Mouse (Mus musculus): ENCODE measurements around the gene Eif4e. TPM values are rescaled to one million over a fixed set of nuclear protein-coding genes. Genes with fewer than 3 reads are reported as not detected.

Gene Eif4e
- 2.6 and 5.4 TPM in 2 replicates for polyA plus RNA-seq (2012; rRNA removed)

DNA sequence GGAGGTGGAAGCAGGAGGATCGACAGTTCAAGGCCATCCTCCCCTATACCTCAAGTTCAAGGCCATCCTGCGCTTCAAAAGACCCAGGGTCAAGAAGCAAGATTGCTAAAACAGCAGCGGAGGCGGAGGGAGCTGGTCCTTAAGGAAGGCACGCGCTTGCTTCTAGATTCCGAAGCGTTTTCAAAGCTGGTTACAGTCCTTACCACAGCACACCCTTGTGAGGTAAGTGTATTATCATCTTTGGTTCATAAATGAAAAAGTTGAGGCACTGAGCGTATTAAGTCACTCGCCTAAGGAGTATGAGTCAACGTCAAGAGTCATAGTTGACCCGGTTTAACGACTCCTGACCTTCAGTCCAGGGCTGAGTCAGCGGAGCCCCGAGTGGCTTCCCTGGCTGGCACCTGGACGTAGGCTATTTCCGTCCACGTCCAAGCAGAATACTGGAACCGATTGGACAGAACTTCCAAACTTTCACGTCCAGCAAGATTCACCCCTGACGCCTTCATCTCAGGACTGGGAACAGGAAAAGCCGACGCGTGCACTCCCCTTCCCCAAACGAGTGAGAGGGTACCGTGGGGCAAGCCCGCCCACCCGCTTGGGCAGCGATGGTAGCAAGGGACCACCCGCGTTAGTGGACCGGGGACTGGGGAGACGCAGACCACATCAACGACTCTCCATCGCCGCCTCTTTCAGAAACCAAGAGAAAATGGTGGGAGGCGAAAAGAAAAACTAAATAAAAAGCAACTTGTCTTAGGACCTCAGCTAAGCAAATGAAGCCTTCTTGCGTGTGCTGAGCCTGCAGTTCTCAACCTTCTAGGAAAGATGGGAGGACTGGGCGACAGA is at the start of gene Eif4e:
Gene Eif4e (plus strand): TSS at position 107 of the 843 bp plus-strand sequence.
- Histone ChIP-seq H3K4me3 (ENCODE audit: low read depth, low read length) (peak within 1 kb of the TSS; percentile 83), H3K36me3 (ENCODE audit: control insufficient read depth, insufficient read depth, low read length) (no peaks in the 10 kb centered on the region), H3K4me1 (ENCODE audit: control insufficient read depth, insufficient read depth, insufficient read length, low read length) (peaks cover 3% of the 10 kb centered on the region; the same call in 1 of the 2 replicates), H3K27me3 (ENCODE audit: control insufficient read depth, insufficient read depth, low read length) (no peaks in the 10 kb centered on the region), H3K27ac (ENCODE audit: insufficient read depth, low read depth, low read length) (peak within 1 kb of the TSS; percentile 98)
- TF ChIP-seq CTCF (IDR thresholded peaks at IDR 0.05; ENCODE audit: extremely low read depth, insufficient read length, insufficient replicate concordance, low read depth, low read length) (no peak), POLR2A (IDR thresholded peaks at IDR 0.05; ENCODE audit: low read depth, low read length) (no peak)
- 4% methylated on average over 39 of the region's 39 CpGs for WGBS

- Histone ChIP-seq H3K27me3 (ENCODE audit: control insufficient read depth, insufficient read depth, low read length) (no peaks in the 10 kb centered on the region), H3K4me1 (ENCODE audit: control insufficient read depth, insufficient read depth, insufficient read length, low read length) (no peaks in the 10 kb centered on the region; the same call in 1 of the 2 replicates), H3K36me3 (ENCODE audit: control insufficient read depth, insufficient read depth, low read length) (peaks cover 30% of the 10 kb centered on the region), H3K27ac (ENCODE audit: insufficient read depth, low read depth, low read length) (no peak overlapping the region), H3K4me3 (ENCODE audit: low read depth, low read length) (no peak overlapping the region)
- TF ChIP-seq POLR2A (IDR thresholded peaks at IDR 0.05; ENCODE audit: low read depth, low read length) = no peak
- no peak for TF ChIP-seq CTCF (IDR thresholded peaks at IDR 0.05; ENCODE audit: extremely low read depth, insufficient read length, insufficient replicate concordance, low read depth, low read length)
- WGBS = 96% methylated on average over 8 of the region's 8 CpGs
These were observed 46.5 kb upstream of the Eif4e start for GRCm38 (mm10) chr3:138479489-138479888.

DNA sequence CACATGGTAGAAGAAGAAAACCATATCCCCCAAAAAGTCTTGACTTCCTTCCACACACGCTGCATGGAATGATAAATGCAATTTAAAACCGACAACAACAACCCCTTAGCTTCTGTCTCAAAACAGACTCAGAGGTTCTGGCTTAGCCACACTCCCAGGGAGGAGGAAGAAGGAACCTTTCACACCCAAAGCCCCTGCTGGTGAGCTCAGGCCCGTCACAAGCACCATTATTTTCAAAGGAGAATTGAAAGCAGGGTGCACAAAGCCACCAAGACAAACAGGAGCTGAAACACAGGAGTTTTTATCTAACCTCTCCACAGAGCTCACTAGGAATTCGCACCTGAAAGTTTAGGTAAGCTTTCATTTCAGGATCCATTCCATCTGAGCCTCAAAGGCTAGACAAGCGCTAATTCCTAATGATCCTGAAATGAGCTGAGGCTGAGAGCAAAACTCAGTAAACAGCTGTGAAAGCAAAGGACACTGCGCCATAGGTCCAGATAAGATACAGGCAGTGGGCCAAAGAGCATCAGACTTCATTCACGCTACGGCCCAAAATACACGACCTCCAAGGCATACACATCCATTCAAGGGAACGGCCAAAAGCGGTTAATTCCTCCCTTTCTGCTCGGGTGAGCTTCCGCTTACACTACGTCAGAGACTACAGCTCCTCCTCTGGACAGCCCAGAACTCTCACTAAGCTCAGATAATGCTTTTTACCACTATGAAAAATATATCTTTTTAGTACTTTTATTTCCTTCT is 44.3 kb upstream of the Eif4e start:
- H3K4me3 ChIP-seq (ENCODE audit: low read depth, low read length) = no peak overlapping the region
- H3K27me3 ChIP-seq (ENCODE audit: control insufficient read depth, insufficient read depth, low read length) = no peaks in the 10 kb centered on the region
- 56% methylated on average over 14 of the region's 14 CpGs for WGBS
- TF ChIP-seq POLR2A (IDR thresholded peaks at IDR 0.05; ENCODE audit: low read depth, low read length) = no peak
- no peak for TF ChIP-seq CTCF (IDR thresholded peaks at IDR 0.05; ENCODE audit: extremely low read depth, insufficient read length, insufficient replicate concordance, low read depth, low read length)
- H3K27ac ChIP-seq (ENCODE audit: insufficient read depth, low read depth, low read length) = no peak overlapping the region
- no peaks in the 10 kb centered on the region; the same call in 1 of the 2 replicates for H3K4me1 ChIP-seq (ENCODE audit: control insufficient read depth, insufficient read depth, insufficient read length, low read length)
- peaks cover 30% of the 10 kb centered on the region for H3K36me3 ChIP-seq (ENCODE audit: control insufficient read depth, insufficient read depth, low read length)

DNA sequence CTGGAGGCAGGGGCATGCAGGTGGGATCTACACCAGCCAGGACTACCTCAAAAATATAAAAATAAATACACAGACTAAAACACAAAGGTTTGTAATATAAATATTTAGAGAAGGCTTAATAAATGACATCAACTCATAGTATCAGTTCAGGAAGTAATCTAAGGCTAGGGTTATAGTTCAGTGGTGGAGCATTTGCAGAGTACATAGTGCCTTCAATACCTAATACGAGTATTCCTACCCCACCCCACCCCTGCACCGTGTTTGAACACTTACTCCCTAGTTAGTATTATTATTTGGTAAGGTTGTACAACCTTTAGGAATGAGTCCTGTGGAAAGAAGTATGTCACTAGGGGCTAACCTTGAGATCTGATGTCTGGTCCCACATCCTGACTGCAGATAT is 42.7 kb upstream of the Eif4e start:
- Histone ChIP-seq H3K36me3 (ENCODE audit: control insufficient read depth, insufficient read depth, low read length) (peaks cover 25% of the 10 kb centered on the region), H3K4me1 (ENCODE audit: control insufficient read depth, insufficient read depth, insufficient read length, low read length) (no peaks in the 10 kb centered on the region; the same call in 1 of the 2 replicates), H3K4me3 (ENCODE audit: low read depth, low read length) (no peak overlapping the region), H3K27ac (ENCODE audit: insufficient read depth, low read depth, low read length) (no peak overlapping the region), H3K27me3 (ENCODE audit: control insufficient read depth, insufficient read depth, low read length) (no peaks in the 10 kb centered on the region)
- TF ChIP-seq POLR2A (IDR thresholded peaks at IDR 0.05; ENCODE audit: low read depth, low read length) = no peak
- no peak for TF ChIP-seq CTCF (IDR thresholded peaks at IDR 0.05; ENCODE audit: extremely low read depth, insufficient read length, insufficient replicate concordance, low read depth, low read length)
- WGBS = 28% methylated on average over 2 of the region's 2 CpGs

GRCm38 (mm10) chr3:138488584-138489326 is 37.2 kb upstream of the Eif4e start:
- Histone ChIP-seq H3K4me1 (ENCODE audit: control insufficient read depth, insufficient read depth, insufficient read length, low read length) (no peaks in the 10 kb centered on the region), H3K36me3 (ENCODE audit: control insufficient read depth, insufficient read depth, low read length) (peaks cover 5% of the 10 kb centered on the region; the same call in 1 of the 2 replicates), H3K27ac (ENCODE audit: insufficient read depth, low read depth, low read length) (peak overlapping the region; percentile 33), H3K27me3 (ENCODE audit: control insufficient read depth, insufficient read depth, low read length) (no peaks in the 10 kb centered on the region), H3K4me3 (ENCODE audit: low read depth, low read length) (peak overlapping the region; percentile 70)
- under 1% methylated on average over 61 of the region's 61 CpGs for WGBS
- TF ChIP-seq POLR2A (IDR thresholded peaks at IDR 0.05; ENCODE audit: low read depth, low read length) (no peak; the same call in 1 of the 2 replicates), CTCF (IDR thresholded peaks at IDR 0.05; ENCODE audit: extremely low read depth, insufficient read length, insufficient replicate concordance, low read depth, low read length) (no peak)

- WGBS = under 1% methylated on average over 57 of the region's 65 CpGs
- TF ChIP-seq CTCF (IDR thresholded peaks at IDR 0.05; ENCODE audit: extremely low read depth, insufficient read length, insufficient replicate concordance, low read depth, low read length) (no peak), POLR2A (IDR thresholded peaks at IDR 0.05; ENCODE audit: low read depth, low read length) (no peak)
- H3K27me3 ChIP-seq (ENCODE audit: control insufficient read depth, insufficient read depth, low read length) = no peaks in the 10 kb centered on the region
- H3K36me3 ChIP-seq (ENCODE audit: control insufficient read depth, insufficient read depth, low read length) = peaks cover 5% of the 10 kb centered on the region; the same call in 1 of the 2 replicates
- H3K27ac ChIP-seq (ENCODE audit: insufficient read depth, low read depth, low read length) = peak within 1 kb of the TSS; percentile 33
- peak within 1 kb of the TSS; percentile 74 for H3K4me3 ChIP-seq (ENCODE audit: low read depth, low read length)
- no peaks in the 10 kb centered on the region for H3K4me1 ChIP-seq (ENCODE audit: control insufficient read depth, insufficient read depth, insufficient read length, low read length)
These were observed 36.5 kb upstream of the Eif4e start, which contains the start of gene Metap1 for GRCm38 (mm10) chr3:138489327-138490033. TSS of gene Metap1 (minus strand) at chr3:138489515.

All from small intestine, adult 2 months (tissue).